Mouse (Mus musculus): Measurements from ENCODE around the gene Ifna7.

The Ifna7 gene

GRCm38 (mm10) chr4:88841438-88841911, 25.4 kb downstream of the Ifna7 start, which contains the start of gene Ifna4:
Gene Ifna4 (plus strand): TSS chr4:88841861.
- DNase-seq, result no peak

GRCm38 (mm10) chr4:88845334-88845733, 29.3 kb downstream of the Ifna7 start:
- no peak for DNase-seq

- no peak for DNase-seq
Observed at GRCm38 (mm10) chr4:88849698-88850097, 33.7 kb downstream of the Ifna7 start, which contains the start of gene Ifna1. Gene Ifna1 (plus strand): TSS chr4:88850087.

- no peak for DNase-seq
Observed at GRCm38 (mm10) chr4:88851026-88851763, 35.2 kb downstream of the Ifna7 start.

GRCm38 (mm10) chr4:88859214-88859613, 43.2 kb downstream of the Ifna7 start:
- DNase-seq, result no peak

GRCm38 (mm10) chr4:88863309-88863708, 47.3 kb downstream of the Ifna7 start:
- no peak for DNase-seq

GRCm38 (mm10) chr4:88864599-88864998, 48.6 kb downstream of the Ifna7 start:
- DNase-seq, result no peak

GRCm38 (mm10) chr4:88865011-88865569, 49.1 kb downstream of the Ifna7 start:
- no peak for DNase-seq

Data from kidney, adult 8-10 months (tissue).